Mouse (Mus musculus) kidney, adult 11 months (tissue): ENCODE measurements at regions not wholly inside any gene's neighbourhood (a gene's known extent, or its start where the extent isn't known, plus 50 kb on each side); places are given as distances from the start of the nearest gene placed in this dataset.
A peak's percentile ranks its signal among the peaks of the same experiment; 100 is the strongest.

ENCODE experiments used
- DNase-seq: peaks from one replicate; pipeline ENCODE4 v3.0.0; 2022

GRCm38 (mm10) chr5:144621967-144622366, 76.3 kb downstream of the Nptx2 start:
- DNase-seq, result no peak

- no peak for DNase-seq
Observed at GRCm38 (mm10) chr5:144623358-144623757, 77.7 kb downstream of the Nptx2 start.

GRCm38 (mm10) chr5:144632295-144632694, 86.6 kb downstream of the Nptx2 start:
- no peak for DNase-seq

- no peak for DNase-seq
Observed at GRCm38 (mm10) chr5:144638631-144639030, 92.9 kb downstream of the Nptx2 start.

GRCm38 (mm10) chr5:144639639-144640038, 93.9 kb downstream of the Nptx2 start:
- no peak for DNase-seq

GRCm38 (mm10) chr5:144642766-144643165, 97.1 kb downstream of the Nptx2 start:
- no peak for DNase-seq

GRCm38 (mm10) chr5:144643438-144643837, 97.7 kb downstream of the Nptx2 start:
- no peak for DNase-seq

- no peak for DNase-seq
Observed at GRCm38 (mm10) chr5:144645367-144645766, 99.7 kb downstream of the Nptx2 start.

- DNase-seq, result no peak
Observed at GRCm38 (mm10) chr5:144647311-144648104, 101.8 kb downstream of the Nptx2 start.

GRCm38 (mm10) chr5:144652231-144652630, 106.5 kb downstream of the Nptx2 start:
- DNase-seq, result peak; percentile 42

GRCm38 (mm10) chr5:144662031-144662430, 99.6 kb downstream of the Tmem130 start:
- no peak for DNase-seq

GRCm38 (mm10) chr5:144663981-144664380, 97.6 kb downstream of the Tmem130 start:
- no peak for DNase-seq

GRCm38 (mm10) chr5:144664571-144665295, 96.9 kb downstream of the Tmem130 start:
- no peak for DNase-seq

GRCm38 (mm10) chr5:144668060-144668459, 93.6 kb downstream of the Tmem130 start:
- DNase-seq, result no peak

- no peak for DNase-seq
Observed at GRCm38 (mm10) chr5:144678815-144679750, 82.5 kb downstream of the Tmem130 start.

- DNase-seq, result no peak
Observed at GRCm38 (mm10) chr5:144684184-144684583, 77.4 kb downstream of the Tmem130 start.
